In the genomic region with DNA sequence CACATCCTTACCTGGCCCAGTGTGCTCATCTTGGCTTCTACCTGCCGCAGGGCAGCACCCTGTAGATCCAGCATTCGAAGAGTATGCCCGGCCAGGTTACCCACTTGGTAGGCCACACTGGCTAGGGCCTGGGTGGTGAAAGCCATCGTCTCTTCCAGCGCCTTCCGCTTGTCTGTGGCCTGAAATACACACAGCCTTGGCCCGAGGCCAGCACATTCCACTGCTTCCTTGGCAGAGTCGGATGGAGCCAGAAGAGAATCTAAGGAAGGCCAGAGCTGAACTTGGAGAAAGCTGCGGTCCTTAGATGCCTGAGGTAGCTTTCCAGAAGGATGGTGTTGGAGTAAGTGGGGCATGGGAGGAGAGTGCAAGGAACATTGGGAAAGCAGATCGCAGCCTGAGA, we compare ENCODE assay signal across 8 mouse cellular contexts. TPM values are rescaled to one million over a fixed set of nuclear protein-coding genes. Genes with fewer than 3 reads are reported as not detected.
DNase-seq lines count a peak whose midpoint lies in the region; ATAC-seq and TF ChIP-seq lines count a peak whose summit lies in the region.

A gene (plus strand): TSS at position 158 of the 400 bp plus-strand sequence.

- peak; percentile 32; the same call in 1 of the 2 replicates for ATAC-seq in frontal cortex, adult (ENCODE audit: low TSS enrichment)
- ATAC-seq in embryonic facial prominence, embryonic 13.5 days (ENCODE audit: insufficient number of reproducible peaks, insufficient read depth, low FRiP score, low TSS enrichment, low read depth) = no peak
- no peak for ATAC-seq in liver, embryonic 11.5 days (replicated peaks; ENCODE audit: low FRiP score)
- no peak for ATAC-seq in forebrain, embryonic 12.5 days (ENCODE audit: low FRiP score)

- H3K36me3 ChIP-seq in embryonic facial prominence, embryonic 13.5 days = no peaks in the 10 kb centered on the region
- H3K36me3 ChIP-seq in liver, embryonic 11.5 days (ENCODE audit: control insufficient read depth, insufficient read depth, low read length) = no peaks in the 10 kb centered on the region
- 0 out of 2 replicates have a peak, but pooled peaks cover under 1% of the 10 kb centered on the region for H3K36me3 ChIP-seq in small intestine, adult 2 months (ENCODE audit: control insufficient read depth, insufficient read depth, low read length)
- no peaks in the 10 kb centered on the region for H3K36me3 ChIP-seq in forebrain, embryonic 12.5 days (replicated peaks)

- no peak for TF ChIP-seq CTCF in small intestine, adult 2 months (IDR thresholded peaks at IDR 0.05; ENCODE audit: extremely low read depth, insufficient read length, insufficient replicate concordance, low read depth, low read length)

- no peak for DNase-seq in frontal cortex, postnatal 14 days (ENCODE audit: low spot score in 2 of 2)
- DNase-seq in MN1 (ENCODE audit: low spot score) = peak; percentile 53
- DNase-seq in heart, postnatal 25 days (ENCODE audit: low spot score) = peak; percentile 75
- no peak for DNase-seq in liver, embryonic 11.5 days (ENCODE audit: low spot score)

- no peak within 1 kb of the TSS for H3K9ac ChIP-seq in embryonic facial prominence, embryonic 13.5 days
- no peak within 1 kb of the TSS for H3K9ac ChIP-seq in liver, embryonic 11.5 days (ENCODE audit: low read depth, low read length)
- no peak within 1 kb of the TSS for H3K9ac ChIP-seq in forebrain, embryonic 12.5 days

- WGBS in embryonic facial prominence, embryonic 13.5 days = 51% methylated on average over 10 of the region's 10 CpGs
- 71% methylated on average over 10 of the region's 10 CpGs for WGBS in liver, embryonic 11.5 days
- WGBS in small intestine, adult 2 months = 7% methylated on average over 10 of the region's 10 CpGs
- 79% methylated on average over 10 of the region's 10 CpGs for WGBS in forebrain, embryonic 12.5 days

- no peak within 1 kb of the TSS; the same call in 1 of the 2 replicates for H3K4me2 ChIP-seq in embryonic facial prominence, embryonic 13.5 days
- H3K4me2 ChIP-seq in liver, embryonic 11.5 days = peak within 1 kb of the TSS; percentile 11; the same call in 1 of the 2 replicates
- no peak within 1 kb of the TSS for H3K4me2 ChIP-seq in forebrain, embryonic 12.5 days

- peaks cover 70% of the 10 kb centered on the region for H3K27me3 ChIP-seq in embryonic facial prominence, embryonic 13.5 days
- H3K27me3 ChIP-seq in liver, embryonic 11.5 days (replicated peaks; ENCODE audit: control insufficient read depth, insufficient read depth, low read length) = peaks cover 33% of the 10 kb centered on the region
- no peaks in the 10 kb centered on the region for H3K27me3 ChIP-seq in small intestine, adult 2 months (ENCODE audit: control insufficient read depth, insufficient read depth, low read length)
- peaks cover 72% of the 10 kb centered on the region for H3K27me3 ChIP-seq in forebrain, embryonic 12.5 days

- 0 out of 2 replicates have a peak within 1 kb of the TSS, but pooled peaks have one; percentile 5 for H3K27ac ChIP-seq in embryonic facial prominence, embryonic 13.5 days
- no peak within 1 kb of the TSS for H3K27ac ChIP-seq in liver, embryonic 11.5 days (ENCODE audit: low read depth, low read length)
- peak within 1 kb of the TSS; percentile 79 for H3K27ac ChIP-seq in small intestine, adult 2 months (ENCODE audit: insufficient read depth, low read depth, low read length)
- H3K27ac ChIP-seq in forebrain, embryonic 12.5 days = no peak within 1 kb of the TSS

- TF ChIP-seq POLR2A in small intestine, adult 2 months (IDR thresholded peaks at IDR 0.05; ENCODE audit: low read depth, low read length) = no peak

- no peak within 1 kb of the TSS for H3K4me3 ChIP-seq in embryonic facial prominence, embryonic 13.5 days
- H3K4me3 ChIP-seq in liver, embryonic 11.5 days (ENCODE audit: low read depth, low read length) = no peak within 1 kb of the TSS
- H3K4me3 ChIP-seq in small intestine, adult 2 months (ENCODE audit: low read depth, low read length) = peak within 1 kb of the TSS; percentile 25
- no peak within 1 kb of the TSS for H3K4me3 ChIP-seq in forebrain, embryonic 12.5 days (replicated peaks)

- intact Hi-C loops in heart, postnatal 25 days (cut with DNase I) = no loop called here

- H3K4me1 ChIP-seq in embryonic facial prominence, embryonic 13.5 days = peaks cover 38% of the 10 kb centered on the region
- H3K4me1 ChIP-seq in liver, embryonic 11.5 days (replicated peaks; ENCODE audit: control insufficient read depth, insufficient read depth, low read length) = peaks cover 40% of the 10 kb centered on the region
- H3K4me1 ChIP-seq in small intestine, adult 2 months (ENCODE audit: control insufficient read depth, insufficient read depth, insufficient read length, low read length) = peaks cover 46% of the 10 kb centered on the region
- H3K4me1 ChIP-seq in forebrain, embryonic 12.5 days = peaks cover 19% of the 10 kb centered on the region

- H3K9me3 ChIP-seq in embryonic facial prominence, embryonic 13.5 days = no peaks in the 10 kb centered on the region
- H3K9me3 ChIP-seq in liver, embryonic 11.5 days (ENCODE audit: control insufficient read depth, low read length) = no peaks in the 10 kb centered on the region
- no peaks in the 10 kb centered on the region for H3K9me3 ChIP-seq in forebrain, embryonic 12.5 days

RNA-seq across cellular contexts. Expression of the gene that starts here (rescaled TPM):
- polyA plus RNA-seq in embryonic facial prominence, embryonic 13.5 days (2015; fragmentation: Nextera tagmentation; extraction: Ambion mirVana) = 12.9 and 13.3 TPM in 2 replicates
- total RNA-seq in heart, postnatal 25 days (2021) = 10 to 100 TPM; 20.6 to 21.9 TPM
- polyA plus RNA-seq in liver, embryonic 11.5 days (2014; fragmentation: Nextera tagmentation; extraction: Ambion mirVana) = 19.5 and 22.3 TPM in 2 replicates
- 2.1 and 4.7 TPM in 2 replicates for polyA plus RNA-seq in small intestine, adult 2 months (2012; rRNA removed)
- polyA plus RNA-seq in forebrain, embryonic 12.5 days (2016; fragmentation: Nextera tagmentation; extraction: Ambion mirVana) = 3.2 and 3.7 TPM in 2 replicates

Comparison
In these comparisons a context has a peak if more than half of its experiments do, and no peak if none do; other contexts are left out.
1. DNase-seq: peak in MN1 (single experiment) and heart, postnatal 25 days (single experiment); none in frontal cortex, postnatal 14 days (0 of 2) and liver, embryonic 11.5 days (single experiment).
2. H3K27ac ChIP-seq: peak in embryonic facial prominence, embryonic 13.5 days (single experiment) and small intestine, adult 2 months (single experiment); none in liver, embryonic 11.5 days (single experiment) and forebrain, embryonic 12.5 days (single experiment).